Mouse (Mus musculus): ENCODE measurements around the gene Clec12b.

DNA sequence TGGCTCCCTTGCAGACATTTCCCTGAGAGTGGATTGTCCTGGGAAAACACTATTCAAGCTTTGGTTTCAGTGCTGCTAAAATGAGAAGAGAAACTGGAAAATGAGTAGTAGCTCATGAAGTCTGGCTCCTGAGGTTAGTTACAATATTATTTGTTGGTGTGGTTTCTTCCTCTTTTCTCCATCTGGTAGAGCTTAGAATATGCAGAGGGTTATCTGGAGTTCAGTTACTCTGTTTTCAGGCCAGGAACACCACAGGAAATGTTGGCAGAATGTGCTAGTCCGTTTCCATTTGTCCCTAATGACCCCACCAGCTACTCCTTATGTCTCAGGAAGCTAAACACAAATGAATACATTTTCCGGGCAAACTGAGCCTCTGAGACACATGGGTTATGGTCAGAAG lies 21.6 kb upstream of the Clec12b start:
- TF ChIP-seq CTCF (IDR thresholded peaks at IDR 0.05; ENCODE audit: low read depth): no peak
- peak; percentile 69; the same call in 1 of the 2 replicates for TF ChIP-seq EP300 (IDR thresholded peaks at IDR 0.05; ENCODE audit: low read depth)
